Mouse (Mus musculus) bone marrow macrophage, adult 2 months (primary cell): ENCODE measurements around the gene Slc51a. TPM values are rescaled to one million over a fixed set of nuclear protein-coding genes. Genes with fewer than 3 reads are reported as not detected.

Source experiments
- H3K27ac ChIP-seq: 2 replicates; pipeline ENCODE4 v1.5.1; 2012; ENCODE audit warnings: low read depth, low read length; ENCODE audit not compliant: insufficient read depth
- H3K4me1 ChIP-seq: 2 replicates; pipeline ENCODE4 v1.6.1; 2012; ENCODE audit warnings: low read length; ENCODE audit not compliant: control insufficient read depth, insufficient read depth
- H3K4me3 ChIP-seq: 2 replicates; pipeline ENCODE4 v1.5.1; 2012; ENCODE audit warnings: mild to moderate bottlenecking, low read length, moderate library complexity; ENCODE audit not compliant: insufficient read depth
- CTCF ChIP-seq: IDR thresholded peaks from 2 replicates; pipeline ENCODE4 v1.5.1; 2012; ENCODE audit warnings: low read depth, mild to moderate bottlenecking, low read length, moderate library complexity
- POLR2A ChIP-seq: IDR thresholded peaks from 2 replicates; pipeline ENCODE4 v1.6.1; 2012; ENCODE audit warnings: mild to moderate bottlenecking, low read depth, low read length, borderline replicate concordance
- polyA plus RNA-seq: library from polyadenylated mRNA; stranded (reverse); fragments of >200 nt; gene quantifications from 2 replicates; pipeline ENCODE4 v1.2.4, GENCODE M21; 2012; ENCODE audit not compliant: missing spikeins, insufficient read depth, insufficient read length

Slc51a gene
- polyA plus RNA-seq, 1 experiment, result not detected

DNA sequence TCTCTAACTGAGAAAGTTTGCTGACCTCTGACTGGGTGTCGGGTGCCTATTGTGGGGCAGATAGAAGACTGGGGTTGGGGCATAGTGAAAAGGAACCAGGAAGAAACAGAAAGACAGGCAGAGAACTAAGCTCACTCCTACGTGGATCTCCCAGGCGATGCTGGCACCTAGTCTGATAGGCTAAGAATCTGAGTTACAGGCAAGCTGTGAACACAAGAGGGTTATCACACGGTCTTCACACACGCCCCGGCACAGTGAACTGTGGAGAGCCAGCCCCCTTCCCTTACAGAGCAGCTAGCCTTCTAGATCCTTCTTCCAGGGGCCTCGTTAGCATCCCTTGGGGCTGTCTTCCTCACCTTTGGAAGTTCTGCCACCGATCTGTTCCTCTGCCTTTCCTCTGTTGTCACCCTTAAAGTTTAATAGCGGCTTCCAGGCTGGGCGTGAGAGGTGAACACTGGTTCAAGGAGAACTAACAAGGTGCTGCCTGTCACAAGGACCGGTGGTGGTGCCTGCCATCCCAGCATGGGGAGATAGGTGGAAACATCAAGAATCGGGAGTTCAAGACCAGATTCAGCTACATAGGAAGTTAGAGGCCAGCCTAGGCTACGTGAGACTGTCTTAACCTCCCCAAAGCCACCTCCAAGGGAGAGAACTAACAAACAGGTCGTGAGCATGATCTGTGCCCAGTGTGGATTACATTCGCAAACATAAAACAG, 32.1 kb upstream of the Slc51a start:
- Histone ChIP-seq H3K4me1 (peaks cover 10% of the 10 kb centered on the region), H3K27ac (no peak overlapping the region), H3K4me3 (no peak overlapping the region)
- TF ChIP-seq CTCF (no peak), POLR2A (no peak)

DNA sequence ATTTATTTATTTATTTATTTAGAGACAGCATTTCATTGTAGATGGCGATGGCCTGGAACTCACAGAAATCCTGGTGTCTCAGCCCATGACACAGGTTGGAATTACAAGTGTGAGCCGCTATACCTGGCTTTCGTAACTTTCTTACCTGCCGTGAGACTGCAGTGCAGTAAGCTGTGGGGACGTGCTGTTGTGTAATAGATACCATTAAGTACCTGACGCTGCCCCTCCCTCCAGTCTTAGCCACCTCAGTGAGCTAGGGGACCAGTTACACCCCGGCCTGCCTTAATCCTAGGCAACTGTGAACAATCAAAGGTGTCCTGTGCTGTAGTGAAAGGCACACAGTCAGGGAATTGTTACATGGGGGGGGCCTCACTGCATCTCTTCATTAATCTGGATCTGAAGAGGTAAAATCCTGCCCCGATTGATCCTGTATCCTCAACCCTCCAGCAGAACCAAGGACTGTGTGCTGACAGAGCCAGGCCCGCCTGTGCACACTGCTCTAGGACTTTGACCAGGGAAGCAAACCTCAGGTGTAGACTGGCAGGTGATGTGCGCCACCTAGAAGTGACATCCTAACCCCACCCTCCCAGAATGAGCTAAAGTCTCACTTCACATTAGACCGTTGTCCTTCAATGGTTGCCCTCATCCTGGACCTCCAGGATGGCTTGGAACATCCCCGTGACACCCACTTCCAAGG, 30.3 kb upstream of the Slc51a start:
- no peak overlapping the region for H3K4me3 ChIP-seq
- H3K4me1 ChIP-seq, result peaks cover 10% of the 10 kb centered on the region
- H3K27ac ChIP-seq, result no peak overlapping the region
- TF ChIP-seq CTCF (no peak), POLR2A (no peak)

DNA sequence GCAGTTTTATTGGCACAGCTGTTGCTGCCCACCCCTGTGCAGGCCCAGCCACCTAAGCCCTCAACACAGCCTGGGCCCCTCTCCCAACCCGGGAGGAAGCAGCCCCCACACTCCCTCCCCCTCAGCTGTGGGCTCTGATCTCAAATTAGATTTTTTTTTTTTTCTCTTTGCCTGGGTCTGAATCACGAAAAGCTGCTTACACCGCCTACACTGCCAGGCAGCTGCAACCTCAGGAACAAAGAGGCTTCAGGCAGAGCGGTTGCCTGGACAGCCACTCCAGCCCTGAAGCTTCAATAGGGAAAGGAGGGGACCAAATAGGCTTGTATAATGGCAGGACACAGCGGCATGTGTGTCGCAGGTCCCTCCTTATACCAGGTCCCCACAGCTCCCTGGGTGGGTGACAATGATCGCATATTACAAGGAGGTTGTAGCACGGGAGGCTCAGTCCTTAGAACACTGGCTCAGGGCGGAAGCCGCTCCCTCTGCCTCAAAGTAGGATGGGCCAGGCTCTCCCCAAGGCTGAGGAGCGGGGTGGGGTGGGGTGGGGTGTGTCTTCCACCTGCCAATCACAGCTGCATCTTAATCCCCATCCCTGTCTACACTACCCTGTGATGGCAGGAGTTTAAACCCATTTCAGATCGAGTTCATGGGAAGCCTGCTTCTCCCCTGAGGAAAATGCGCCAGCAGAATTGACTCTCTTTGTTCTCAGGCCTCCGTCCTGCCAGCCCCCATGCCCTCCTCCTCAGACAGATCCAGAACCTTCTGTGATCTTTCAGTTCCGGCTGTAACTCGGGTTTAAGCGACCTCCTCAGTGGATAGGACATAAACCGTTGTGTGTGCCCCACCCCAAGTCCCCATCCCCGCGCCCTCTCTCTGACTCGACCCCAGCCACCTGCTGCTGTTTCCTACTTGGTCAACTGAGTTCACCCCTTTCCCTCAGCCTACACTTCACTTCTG, 28.6 kb upstream of the Slc51a start:
- TF ChIP-seq POLR2A (no peak), CTCF (no peak)
- peaks cover 4% of the 10 kb centered on the region for H3K4me1 ChIP-seq
- H3K4me3 ChIP-seq, result no peak overlapping the region

DNA sequence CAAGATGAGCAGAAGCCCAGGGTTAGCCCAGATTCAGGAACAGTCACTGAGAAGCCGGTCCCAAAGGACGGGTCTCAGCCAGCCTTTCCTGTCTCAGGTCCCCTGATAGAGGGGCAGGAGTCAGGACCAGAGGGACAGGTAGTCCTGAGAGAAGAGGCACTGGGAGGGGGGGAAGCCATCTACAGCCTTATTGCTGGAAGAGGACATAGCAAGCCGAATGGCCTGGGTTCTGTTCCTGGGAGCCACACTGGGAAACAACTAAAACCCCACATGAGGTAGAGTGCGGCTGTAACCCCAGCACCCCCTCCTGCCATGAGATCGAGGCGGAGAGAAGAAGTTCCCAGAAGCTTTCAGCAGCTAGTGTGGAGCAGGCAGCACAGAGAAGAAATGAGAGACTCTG, 26.3 kb upstream of the Slc51a start:
- no peaks in the 10 kb centered on the region for H3K4me1 ChIP-seq
- no peak overlapping the region for H3K27ac ChIP-seq
- TF ChIP-seq POLR2A, result no peak
- TF ChIP-seq CTCF, result no peak
- H3K4me3 ChIP-seq, result no peak overlapping the region

More for the DNA sequence above, 28.6 kb upstream of the Slc51a start:
- no peak overlapping the region for H3K27ac ChIP-seq

DNA sequence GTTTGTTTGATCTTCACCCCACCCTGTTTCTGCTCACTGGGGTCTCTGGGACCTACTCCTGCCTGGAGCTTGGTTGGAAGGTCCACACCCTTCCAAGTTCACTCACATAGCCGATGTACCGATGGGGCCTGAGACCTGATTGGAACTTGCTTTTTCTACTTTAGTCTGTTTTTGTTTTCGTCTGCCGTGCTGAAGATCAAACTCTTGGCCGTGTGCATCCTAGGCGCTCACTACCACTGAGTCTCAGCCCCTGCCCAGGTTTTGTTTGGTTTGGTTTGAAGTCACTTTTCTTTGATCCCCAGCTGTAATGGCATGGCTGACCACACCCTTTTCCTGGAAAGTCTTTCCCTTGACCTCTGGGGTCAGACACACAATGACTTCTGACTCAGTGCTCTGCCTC, 25.7 kb upstream of the Slc51a start:
- no peak for TF ChIP-seq CTCF
- no peak overlapping the region for H3K4me3 ChIP-seq
- no peaks in the 10 kb centered on the region for H3K4me1 ChIP-seq
- no peak overlapping the region for H3K27ac ChIP-seq

DNA sequence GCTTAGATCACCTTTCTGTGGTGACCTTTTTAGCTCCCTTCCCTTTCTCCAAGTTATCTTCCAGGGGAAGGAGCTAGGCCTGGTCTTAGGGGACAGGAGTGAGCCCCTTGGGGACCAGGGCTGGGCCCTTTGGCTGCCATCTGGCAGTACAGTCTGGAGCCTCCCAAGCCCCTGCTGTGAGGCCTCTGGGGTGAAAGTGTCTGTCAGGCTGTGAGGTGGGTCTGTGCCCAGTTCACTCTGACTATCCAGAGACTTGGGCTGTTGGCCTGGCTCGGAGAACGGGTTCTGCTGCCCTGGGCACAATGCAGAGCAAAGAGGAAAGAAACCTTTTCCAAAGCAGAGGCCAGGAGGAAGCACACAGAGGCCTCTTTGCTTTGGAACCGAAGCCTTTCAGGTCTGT, 25.2 kb upstream of the Slc51a start:
- no peak overlapping the region for H3K4me3 ChIP-seq
- H3K27ac ChIP-seq, result no peak overlapping the region
- H3K4me1 ChIP-seq, result no peaks in the 10 kb centered on the region
- no peak for TF ChIP-seq POLR2A
- TF ChIP-seq CTCF, result no peak

DNA sequence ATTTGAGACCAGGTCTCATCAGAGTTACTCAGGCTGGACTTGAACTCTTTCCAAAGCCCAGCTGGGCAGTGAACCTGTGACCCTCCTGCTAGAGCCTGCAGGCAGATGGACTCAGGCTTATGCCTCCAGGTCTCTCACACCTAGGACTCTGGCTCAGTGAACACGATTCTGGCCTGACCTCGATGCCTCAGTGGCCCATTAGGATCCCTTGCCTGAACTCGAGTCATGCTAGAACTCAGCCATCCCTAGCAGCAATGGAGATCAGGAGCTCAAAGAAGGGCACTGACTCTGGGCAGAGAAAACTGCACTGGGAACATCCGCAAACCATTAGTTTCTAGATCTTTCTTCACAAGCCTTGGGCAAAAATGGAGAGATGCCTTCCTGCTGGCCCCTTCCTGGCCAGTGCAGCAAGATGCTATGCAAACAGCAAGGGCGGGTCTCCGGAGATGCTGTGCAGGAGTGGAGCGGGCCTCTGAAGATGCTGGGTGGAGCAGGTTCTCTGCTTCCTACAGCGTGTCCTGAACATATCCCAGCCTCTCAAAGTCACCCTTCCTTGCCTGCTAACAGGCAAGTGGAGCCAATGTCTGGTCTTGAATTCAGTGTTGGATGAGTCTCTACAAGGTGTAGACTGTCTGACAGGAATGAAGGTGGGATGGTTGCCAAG, 24.3 kb upstream of the Slc51a start:
- TF ChIP-seq POLR2A (no peak), CTCF (no peak)
- H3K4me3 ChIP-seq, result no peak overlapping the region
- H3K4me1 ChIP-seq, result no peaks in the 10 kb centered on the region

DNA sequence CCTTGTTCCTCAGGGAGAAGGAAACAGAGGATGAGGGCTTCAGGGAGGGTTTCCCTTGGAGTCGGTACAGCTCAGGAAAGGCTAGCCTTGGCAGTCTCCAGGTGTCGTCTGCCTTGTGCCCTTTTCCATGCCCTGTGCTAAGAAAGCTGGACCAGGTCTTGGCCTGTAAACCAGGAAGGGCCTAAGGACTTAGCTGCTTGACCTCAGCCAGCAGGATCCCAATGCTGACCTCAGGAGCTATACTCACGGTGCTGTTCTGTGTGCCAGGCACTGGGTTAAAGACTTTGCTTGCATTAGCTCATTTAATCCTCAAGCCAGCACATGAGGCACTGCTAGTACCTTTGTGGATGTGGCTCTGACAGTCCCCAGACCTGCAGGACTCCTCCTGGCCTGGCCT, 23.7 kb upstream of the Slc51a start:
- Histone ChIP-seq H3K27ac (no peak overlapping the region), H3K4me1 (no peaks in the 10 kb centered on the region), H3K4me3 (no peak overlapping the region)
- no peak for TF ChIP-seq POLR2A

More for the DNA sequence above, 24.3 kb upstream of the Slc51a start:
- no peak overlapping the region for H3K27ac ChIP-seq
